Mouse (Mus musculus) naive thymus-derived CD4-positive, alpha-beta T cell, adult 2 months (primary cell): Measurements from ENCODE around the gene Ppp1r15b.
A peak's percentile ranks its signal among the peaks of the same experiment; 100 is the strongest.

Source experiments
- DNase-seq: peaks from one replicate; pipeline ENCODE4 v3.0.0-alpha.2; 2011; ENCODE audit warnings: low read depth

The Ppp1r15b gene

DNA sequence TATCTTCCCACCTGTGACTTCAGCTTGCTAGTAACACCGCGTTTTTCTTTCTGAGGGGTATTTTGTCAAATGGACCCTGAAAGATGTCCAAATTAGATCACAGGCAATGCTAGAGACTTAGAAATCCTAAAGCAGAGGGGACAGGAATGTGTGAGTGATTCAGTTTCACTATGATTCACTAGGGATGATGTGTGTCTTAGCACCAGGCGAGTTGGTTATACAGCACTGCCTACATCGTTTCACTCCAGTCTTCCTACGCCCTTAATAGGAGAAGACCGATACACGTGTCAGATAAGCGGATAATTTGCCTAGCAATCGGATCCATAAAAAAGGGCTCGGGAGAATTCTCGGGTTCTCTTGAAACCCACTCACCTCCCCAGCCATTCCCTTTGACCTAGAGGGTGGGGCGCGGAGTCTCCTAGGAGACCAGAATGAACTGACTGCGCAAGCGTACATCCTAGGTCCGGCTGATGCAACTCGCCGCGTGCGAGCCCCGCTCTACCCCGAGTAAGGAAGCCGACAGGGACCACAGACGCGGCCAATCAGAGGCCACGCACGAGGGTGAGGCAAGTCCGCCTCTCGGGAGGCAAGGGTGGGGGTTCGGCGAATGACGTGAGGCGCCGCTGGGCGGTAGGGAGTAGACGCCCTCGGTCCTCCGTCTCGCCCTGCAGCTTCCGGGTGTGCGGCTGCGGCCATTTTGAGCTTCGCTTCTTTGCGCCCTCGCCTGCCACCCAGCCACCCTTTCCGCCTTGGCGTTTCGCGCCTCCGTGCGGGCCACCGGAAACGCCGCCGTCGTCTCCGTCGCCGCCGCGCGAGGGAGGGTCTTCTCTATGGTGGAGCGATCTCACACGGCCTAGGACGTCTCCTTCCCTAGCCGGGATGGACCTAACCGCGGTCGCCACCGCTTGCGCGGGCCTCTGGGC lies at the start of gene Ppp1r15b:
Gene Ppp1r15b, plus strand, starts transcription at position 506 of the 923 bp plus-strand sequence.
- peak; percentile 97 for DNase-seq

DNA sequence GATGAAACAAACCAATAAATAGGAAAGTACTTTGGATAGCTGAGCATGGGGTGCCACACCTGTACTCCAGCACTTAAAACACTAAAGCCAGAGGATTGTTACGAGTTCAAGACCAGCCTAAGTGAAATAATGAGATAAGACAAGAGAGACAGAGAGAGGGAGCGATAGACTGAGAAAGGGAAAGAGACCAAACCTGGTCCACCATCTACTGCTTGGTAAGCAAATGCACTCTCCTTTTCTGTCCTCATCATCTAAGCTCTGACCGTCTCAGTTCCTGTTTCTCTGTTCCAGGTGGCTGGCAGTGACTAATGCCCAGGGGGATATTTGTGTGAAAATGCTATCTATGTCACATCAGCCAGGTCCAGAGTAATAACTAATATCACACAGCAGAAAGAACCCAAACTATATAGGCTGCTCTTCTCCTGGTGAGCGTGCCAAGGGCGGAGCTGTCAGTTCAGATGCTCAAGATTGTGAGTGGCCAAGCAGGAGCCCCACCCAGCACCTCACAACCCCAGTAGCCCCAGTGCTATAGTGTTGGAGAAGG lies 47.9 kb upstream of the Ppp1r15b start:
- no peak for DNase-seq

DNA sequence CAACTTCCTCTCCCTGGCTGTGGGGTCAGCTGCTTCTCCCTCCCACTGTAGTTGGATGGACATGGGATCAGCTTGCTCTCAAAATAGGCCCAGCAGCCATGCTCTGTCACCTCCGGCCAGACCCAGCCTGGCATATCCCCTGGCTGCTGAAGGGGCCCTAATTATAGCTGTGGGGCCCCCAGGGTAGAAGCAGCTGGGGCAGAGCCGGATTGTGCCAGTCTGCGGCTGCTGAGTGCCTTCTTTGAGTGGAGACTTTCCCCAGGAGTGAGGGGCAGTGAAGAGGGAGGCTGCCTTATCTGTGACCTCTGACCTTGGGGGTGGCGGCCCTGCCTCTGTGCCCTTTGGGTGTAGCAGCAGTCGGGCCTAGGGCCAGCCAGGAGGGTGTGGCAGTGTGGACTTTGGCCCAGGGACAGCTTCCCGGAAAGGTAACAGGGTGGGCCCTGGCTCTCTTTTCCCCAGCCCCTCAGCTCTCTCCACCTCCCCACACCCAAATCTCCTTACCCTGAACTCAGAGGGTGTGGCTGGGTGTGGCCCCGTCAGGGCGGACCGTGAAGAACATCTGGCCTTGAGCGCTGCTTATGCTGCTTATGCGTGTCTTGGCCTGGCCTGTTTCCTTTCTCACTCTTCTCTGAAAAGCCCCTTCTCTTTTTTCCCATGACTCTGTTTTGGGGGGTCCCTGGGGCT lies 46.9 kb upstream of the Ppp1r15b start:
- no peak for DNase-seq

DNA sequence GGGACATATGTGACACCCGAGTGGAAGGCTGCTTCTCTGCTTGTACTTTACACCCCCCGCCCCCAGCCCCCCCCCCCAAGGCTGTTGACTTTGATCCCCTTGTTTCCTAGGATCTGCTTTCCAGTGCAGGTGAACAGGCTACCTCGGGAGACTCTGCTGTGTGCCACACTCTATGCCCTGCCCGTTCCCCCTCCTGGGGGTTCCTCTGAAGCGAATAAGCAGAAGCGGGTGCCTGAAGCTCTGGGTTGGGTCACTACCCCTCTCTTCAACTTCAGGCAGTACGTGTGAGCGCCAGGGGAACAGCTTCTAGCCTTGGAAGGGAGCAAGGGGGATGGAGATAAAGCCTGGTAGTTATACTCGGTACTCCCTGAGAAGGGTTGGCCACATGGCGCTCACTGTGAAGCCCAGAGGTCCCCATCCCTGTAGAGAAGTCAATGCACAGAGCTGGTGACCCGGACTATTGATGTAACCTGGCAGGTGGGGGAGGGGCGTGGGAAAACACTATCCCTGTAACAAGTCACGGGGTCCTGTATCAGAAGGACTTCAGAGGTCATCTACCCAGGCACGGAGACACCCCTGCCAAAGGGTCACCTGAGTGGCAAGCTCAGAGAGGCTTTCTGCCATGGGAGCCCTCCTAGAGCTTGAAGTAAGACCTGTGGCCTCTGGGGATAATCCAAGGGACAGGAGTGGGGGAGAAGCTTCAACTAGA lies 46.1 kb upstream of the Ppp1r15b start:
- DNase-seq = no peak

DNA sequence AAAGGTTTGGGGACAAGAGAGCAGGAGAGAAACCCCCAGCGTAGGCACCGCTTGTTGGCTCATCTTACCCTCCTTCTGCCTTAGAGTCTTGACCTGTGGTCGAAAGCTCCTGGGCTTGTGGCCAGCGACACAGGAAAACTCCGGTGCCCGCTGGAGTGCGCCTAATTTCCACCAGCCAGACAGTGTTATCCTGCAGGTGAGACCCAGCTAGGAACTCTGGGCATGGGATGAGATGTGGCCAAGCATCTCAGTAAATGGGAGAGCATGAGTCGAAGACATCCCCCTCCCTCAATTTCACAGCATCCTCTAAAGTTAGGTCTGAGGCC lies 45.6 kb upstream of the Ppp1r15b start:
- DNase-seq = no peak

DNA sequence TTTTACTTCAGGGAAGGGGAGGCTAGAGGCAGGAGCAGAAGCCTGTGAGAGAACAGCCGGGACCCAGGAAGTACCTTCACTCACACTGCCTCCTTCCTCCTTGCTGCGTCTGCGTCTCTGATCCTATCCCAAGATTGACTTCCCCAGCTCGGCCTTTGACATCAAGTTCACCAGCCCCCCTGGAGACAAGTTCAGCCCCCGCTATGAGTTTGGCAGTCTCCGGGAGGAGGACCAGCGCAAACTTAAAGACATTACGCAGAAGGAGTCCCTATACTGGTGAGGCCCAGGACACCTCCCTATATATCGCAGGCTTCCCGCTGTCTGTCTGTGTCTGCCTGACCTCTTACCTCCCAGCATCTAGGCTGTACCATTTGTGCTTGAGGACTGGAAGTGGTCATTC lies 44.1 kb upstream of the Ppp1r15b start:
- DNase-seq = no peak

DNA sequence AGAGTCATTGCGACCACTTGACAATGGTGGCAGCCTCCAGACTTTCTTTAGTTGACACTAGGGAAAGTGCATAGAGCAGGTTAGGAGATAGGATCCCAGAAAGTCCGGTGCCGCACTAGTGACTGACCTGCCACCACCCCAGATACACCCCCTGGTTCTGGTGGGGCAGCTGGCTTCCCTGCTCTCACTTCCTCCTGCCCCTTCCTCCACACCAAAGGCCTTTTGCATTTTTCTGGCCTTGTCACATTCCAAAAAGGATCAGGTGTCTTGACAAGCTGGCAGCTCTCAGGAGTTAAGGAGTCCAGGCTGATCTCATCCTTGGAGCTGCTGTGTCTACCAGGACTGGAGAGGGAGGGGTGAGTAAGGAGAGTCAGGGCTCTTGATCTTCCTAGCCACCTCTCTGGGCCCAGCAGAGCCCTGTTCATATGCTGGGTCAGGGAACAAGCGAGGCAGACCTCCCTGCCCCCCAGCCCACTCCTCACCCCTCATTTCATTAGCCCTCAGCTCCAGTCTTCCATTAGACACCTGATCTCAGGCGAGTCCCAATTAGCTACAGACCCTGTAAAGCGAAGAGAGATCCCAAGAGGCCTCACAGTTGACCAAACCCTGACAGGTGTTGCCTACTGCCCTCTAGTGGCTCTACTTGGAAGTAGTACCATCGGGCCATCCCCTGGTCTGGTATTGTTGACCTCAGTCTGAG lies 43.6 kb upstream of the Ppp1r15b start:
- peak; percentile 78 for DNase-seq

DNA sequence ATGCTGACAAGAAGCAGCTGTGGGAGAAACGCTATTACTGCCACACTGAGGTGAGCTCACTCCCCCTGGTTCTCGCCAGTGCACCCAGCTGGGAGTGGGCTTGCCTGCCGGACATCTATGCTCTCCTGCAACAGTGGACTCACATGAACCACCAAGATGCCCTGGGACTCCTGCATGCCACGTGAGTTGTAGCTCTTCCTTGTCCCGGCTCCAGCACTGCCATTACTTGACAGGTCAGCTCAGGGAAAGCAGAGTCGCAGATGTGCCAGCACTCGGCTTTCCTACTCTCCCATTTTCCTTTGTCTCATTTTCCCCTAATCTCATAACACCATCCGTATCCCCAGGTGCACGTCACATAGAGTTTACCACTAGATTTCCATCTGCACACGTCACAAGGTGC lies 42.7 kb upstream of the Ppp1r15b start:
- DNase-seq = no peak

DNA sequence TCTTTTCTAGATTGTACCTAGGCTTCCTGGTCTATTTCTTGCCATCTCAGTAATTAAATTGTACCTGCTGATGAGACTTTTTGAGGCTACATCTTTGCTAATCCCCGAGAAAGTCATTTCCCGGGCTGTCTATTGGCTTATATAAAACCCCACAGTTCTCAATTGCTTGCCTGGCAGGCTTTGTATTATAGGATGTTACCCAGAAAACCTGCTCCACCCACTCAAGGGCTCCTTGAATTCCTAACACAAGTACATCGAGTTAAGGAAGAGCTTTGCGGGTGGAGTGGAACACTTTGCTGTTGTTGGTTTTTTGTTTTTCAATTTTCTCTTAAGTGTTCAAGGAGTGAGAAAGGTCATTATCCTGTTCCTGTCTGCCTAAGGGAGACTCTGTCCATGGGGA lies 41.5 kb upstream of the Ppp1r15b start:
- no peak for DNase-seq

DNA sequence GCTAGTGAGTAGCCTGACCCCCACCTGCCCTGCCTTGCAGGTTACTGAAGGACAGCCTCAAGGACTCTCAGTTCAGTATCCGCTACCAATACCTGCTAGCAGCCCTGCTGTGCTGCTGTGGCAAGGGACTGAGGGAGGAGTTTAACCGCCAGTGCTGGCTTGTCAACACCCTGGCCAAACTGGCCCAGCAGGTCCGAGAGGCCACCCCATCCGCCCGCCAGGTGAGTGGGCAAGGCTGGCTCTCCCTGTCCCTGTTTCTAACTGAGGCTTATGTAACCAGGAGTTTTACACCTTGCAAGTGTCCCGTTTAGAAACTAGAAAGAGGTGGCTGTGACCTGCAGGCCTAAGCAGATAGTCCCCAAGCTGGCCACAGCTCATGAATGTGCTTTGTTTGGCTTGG lies 40.3 kb upstream of the Ppp1r15b start:
- no peak for DNase-seq

DNA sequence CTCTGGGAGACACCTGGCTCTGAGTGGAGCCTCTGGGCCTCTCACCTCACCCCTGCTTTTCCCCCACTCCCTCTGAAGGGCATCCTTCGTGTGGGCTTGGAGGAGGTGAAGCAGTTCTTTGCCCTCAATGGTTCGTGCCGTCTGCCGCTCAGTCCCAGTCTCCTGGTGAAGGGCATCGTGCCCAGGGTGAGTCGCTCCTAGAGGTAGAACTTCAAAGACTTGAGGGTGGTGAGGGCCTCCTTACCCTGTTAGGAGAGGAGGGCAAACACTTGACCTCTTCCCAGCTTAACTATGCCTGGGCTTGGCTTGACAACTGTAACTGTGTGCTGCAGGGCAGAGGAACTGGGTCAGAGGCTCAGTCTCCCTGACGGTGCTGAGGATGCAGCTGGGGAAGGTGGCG lies 39.5 kb upstream of the Ppp1r15b start:
- DNase-seq = no peak

DNA sequence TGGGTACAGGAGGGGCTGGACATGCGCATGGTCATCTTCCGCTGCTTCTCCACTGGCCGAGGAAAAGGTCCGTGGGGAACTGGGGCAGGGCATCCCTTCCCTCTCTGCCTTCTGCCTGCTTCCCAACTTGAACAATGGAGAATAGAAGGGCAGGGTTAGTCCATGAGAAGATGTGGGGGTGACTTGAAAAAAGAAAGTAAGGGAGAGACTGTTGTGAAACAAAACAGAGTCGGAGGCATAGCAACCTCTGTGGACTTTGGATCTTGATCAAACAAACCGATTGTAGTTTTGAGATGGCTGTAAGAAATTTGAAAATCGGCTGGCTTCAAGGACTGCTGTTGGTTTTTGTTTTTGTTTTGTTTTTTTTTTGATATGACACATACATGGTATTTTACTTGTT lies 37.2 kb upstream of the Ppp1r15b start:
- no peak for DNase-seq

DNA sequence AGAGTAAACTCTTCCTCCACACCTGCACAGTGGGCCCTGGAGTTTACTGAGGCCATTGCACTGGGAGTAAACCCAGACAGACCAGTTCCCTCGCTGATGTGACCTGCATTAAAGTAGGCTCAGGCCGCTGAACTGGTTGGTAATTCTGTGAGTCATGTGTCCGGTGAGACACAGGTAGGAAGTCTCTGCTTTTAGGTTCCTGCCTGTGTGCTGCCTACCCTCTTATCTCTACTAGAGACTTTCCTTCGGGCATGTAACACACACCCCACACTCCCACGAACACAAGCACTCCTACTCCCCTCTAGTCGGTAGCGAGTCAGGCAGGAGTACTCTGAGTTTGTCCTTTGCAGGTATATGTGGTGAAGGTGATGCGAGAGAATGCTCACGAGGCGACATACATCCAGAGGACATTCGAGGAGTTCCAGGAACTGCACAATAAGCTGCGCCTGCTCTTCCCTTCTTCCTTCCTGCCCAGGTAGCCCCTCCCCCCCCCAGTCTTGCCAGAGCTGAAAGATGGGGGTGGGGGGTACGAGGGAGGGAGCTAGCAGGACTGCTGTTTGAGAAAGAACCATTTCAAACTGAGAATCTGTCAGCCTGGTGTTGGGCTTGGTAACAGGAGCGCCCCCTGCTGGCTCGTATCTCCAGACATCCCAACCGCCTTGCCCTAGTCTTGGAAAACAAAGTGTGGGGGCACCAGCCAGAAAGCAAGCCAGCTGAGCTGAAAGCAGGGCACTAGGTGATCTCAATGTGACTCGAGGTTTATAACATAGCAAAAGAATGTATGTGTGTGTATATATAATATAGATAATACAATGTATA lies 29.8 kb upstream of the Ppp1r15b start:
- peak; percentile 83 for DNase-seq

DNA sequence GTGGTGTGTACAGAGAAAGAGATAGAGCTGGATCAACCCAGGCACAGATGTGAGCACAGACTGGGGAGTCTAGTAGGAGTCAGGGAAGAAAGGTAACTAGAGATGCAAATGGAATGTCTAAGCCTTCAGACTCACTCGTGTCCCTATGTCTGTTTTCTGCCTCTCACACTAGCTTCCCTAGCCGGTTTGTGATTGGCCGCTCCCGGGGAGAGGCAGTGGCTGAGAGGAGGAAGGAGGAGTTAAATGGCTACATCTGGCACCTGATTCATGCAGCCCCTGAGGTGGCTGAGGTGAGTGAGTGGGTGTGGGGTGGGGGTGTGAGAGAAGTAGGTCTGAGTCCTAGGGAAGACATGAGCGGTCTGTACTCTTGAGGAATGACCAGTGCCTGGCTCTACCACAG lies 28.8 kb upstream of the Ppp1r15b start:
- DNase-seq = no peak

DNA sequence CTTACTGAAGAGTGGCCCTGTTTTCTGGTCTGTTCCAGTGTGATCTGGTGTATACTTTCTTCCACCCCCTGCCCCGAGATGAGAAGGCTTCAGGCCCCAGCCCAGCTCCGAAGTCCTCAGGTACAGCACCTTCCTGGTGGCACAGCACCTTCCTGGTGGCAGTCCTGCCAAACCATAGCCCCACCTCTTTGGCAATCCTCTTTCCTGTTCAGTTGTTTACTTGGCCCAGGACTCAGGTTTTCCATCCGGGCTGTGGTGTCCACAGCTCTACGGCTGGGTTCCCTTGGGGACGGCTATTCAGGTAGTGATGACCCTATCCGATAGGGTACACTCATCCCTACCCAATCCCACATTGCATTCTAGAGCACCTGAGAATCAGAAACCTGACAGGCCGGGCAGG lies 27.6 kb upstream of the Ppp1r15b start:
- no peak for DNase-seq

DNA sequence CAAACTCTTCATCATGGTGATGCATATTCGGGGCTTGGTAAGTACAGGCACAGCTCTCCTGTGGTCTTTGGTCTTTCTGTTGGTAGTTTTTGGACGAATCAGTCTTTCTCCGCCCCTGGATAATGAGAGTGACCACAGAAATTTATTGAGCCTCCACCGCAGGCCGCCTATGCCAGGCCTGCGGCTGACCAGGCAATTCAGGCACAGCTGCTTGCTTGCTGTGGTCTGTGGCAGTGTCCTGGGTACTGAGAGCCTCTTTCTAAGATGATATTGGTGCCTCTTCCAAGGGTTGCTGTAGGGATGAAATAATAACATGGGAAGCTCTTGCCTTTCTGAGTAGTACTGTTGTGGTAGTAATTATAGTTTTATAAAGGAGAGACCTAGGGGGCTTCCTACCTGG lies 27.1 kb upstream of the Ppp1r15b start:
- no peak for DNase-seq

DNA sequence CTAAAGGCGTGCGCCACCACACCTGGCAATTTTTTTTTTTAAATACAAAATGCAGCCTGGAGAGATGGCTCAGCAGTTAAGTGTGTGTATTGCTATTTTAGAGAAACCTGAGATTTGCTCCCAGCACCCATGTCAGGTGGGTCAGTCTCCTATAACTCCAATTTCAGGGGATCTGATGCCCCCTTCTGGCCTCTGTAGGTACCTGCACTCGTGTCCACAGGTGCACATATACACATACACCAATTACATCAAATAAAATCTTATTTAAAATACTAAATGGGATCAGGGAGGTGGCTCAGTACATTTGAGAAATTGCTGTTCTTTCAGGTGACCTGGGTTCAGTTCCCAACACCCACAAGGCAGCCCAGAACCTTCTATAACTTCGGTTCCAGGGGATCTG lies 14.8 kb upstream of the Ppp1r15b start:
- DNase-seq = no peak

DNA sequence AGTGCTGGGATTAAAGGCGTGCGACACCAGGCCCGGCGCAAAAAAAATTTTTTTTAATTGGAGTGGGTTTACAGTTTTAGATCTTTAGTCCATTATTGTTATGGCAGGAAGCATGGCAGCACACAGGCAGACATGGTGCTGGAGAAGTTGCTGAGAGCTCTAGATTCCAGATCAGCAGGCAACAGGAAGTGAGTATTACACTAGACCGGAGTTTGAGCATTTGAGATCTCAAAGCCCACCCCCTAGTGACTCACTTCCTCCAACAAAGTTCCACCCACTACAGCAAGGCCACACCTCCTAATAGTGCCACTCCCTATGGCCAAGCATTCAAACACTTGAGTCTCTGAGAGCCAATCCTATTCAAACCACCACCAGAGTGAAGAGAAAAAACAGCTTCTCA lies 12.8 kb upstream of the Ppp1r15b start:
- DNase-seq = no peak

DNA sequence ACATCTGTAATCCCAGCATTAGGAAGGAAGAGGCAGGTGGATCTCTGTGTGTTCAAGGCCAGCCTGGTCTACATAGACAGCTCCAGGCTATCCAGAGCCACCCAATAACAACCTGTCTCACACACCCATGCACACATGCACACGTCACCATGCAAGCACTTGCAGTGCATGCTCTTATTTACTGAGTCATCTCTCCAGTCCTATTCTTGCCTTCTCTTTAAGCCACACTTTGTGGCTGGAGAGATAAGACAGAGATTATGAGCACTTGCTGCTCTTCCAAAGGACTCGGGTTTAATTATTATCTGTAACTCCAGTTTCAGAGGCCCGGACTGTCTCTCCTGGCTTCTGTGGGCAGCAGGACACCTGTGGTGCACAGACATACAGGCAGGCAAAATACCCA lies 12.1 kb upstream of the Ppp1r15b start:
- no peak for DNase-seq

DNA sequence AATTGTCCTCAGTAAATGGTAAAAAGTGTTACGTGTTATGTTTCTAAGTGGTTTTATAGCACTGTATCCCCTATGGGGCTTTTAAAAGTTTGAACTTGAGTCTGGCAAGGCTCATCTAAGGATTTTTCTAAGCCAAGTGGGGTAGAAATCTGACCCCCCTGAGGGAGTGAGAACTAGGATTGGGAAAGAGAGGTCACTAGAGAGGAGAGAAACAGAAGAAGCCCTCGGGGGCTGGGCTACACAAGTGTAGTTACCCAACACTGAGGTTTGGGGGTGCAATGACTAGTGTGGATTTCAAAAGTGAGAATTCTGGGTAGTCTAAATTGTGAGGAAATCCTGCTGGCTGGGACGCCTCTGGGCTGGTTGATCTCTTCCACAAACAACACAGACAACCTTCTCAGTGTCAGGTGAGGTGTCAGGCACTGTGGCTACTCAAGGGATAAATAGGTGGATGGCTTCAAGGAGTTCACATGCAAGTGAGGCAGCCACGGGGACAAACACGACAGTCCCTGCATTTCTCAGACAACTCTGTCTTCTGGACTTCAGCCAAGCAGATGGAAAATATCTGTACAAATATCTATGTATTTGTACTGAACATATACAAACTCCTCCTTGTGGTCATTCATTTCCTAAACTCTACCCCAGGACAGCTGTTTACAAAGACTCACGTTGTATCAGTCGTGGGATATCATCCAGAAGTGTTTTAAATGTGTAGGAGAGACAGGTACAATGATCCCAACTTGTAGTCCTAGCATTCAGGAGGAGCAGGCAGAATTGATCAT lies 10.8 kb upstream of the Ppp1r15b start:
- DNase-seq = no peak
